Mouse (Mus musculus): ENCODE data around the gene Gins2. TPM values are rescaled to one million over a fixed set of nuclear protein-coding genes. Genes with fewer than 3 reads are reported as not detected.

Gene Gins2
- total and polyA plus RNA-seq, 2 experiments from 2014 or later, result 5.3 to 9.6 TPM

GRCm38 (mm10) chr8:120567731-120568130 is 21.4 kb downstream of the Gins2 start:
- no peak overlapping the region for H3K4me2 ChIP-seq (ENCODE audit: low read depth)
- DNase-seq, result no peak
- H3K9me3 ChIP-seq (ENCODE audit: low read length), result no peaks in the 10 kb centered on the region
- TF ChIP-seq CTCF (IDR thresholded peaks at IDR 0.05; ENCODE audit: low read depth), result no peak
- peaks cover 9% of the 10 kb centered on the region; the same call in 1 of the 2 replicates for H3K4me1 ChIP-seq (ENCODE audit: insufficient read depth)
- WGBS, result 98% methylated on average over 17 of the region's 17 CpGs
- no peaks in the 10 kb centered on the region for H3K27me3 ChIP-seq (ENCODE audit: insufficient read depth, low read length)
- no peak overlapping the region for H3K4me3 ChIP-seq (ENCODE audit: low read depth, low read length)
- no peak for ATAC-seq
- no peak overlapping the region for H3K9ac ChIP-seq
- H3K36me3 ChIP-seq (ENCODE audit: insufficient read depth), result peaks cover 58% of the 10 kb centered on the region
- no peak overlapping the region for H3K27ac ChIP-seq (ENCODE audit: low read depth, low read length)

- H3K4me3 ChIP-seq (ENCODE audit: low read depth, low read length), result no peak overlapping the region
- peaks cover 48% of the 10 kb centered on the region for H3K36me3 ChIP-seq (ENCODE audit: insufficient read depth)
- no peak for DNase-seq
- H3K4me1 ChIP-seq (ENCODE audit: insufficient read depth), result peaks cover 9% of the 10 kb centered on the region; the same call in 1 of the 2 replicates
- H3K9me3 ChIP-seq (ENCODE audit: low read length), result no peaks in the 10 kb centered on the region
- no peaks in the 10 kb centered on the region for H3K27me3 ChIP-seq (ENCODE audit: insufficient read depth, low read length)
- H3K27ac ChIP-seq (ENCODE audit: low read depth, low read length), result no peak overlapping the region
- H3K9ac ChIP-seq, result no peak overlapping the region
- no peak for TF ChIP-seq CTCF (IDR thresholded peaks at IDR 0.05; ENCODE audit: low read depth)
- no peak overlapping the region for H3K4me2 ChIP-seq (ENCODE audit: low read depth)
- WGBS, result 67% methylated on average over 8 of the region's 8 CpGs
- no peak for ATAC-seq
Measured at GRCm38 (mm10) chr8:120566681-120567080, 22.4 kb downstream of the Gins2 start.

- DNase-seq (no peak), ATAC-seq (peak; percentile 5; the same call in 1 of the 2 replicates)
- no peaks in the 10 kb centered on the region for H3K9me3 ChIP-seq (ENCODE audit: low read length)
- H3K9ac ChIP-seq, result no peak overlapping the region
- no peak overlapping the region for H3K4me3 ChIP-seq (ENCODE audit: low read depth, low read length)
- H3K27ac ChIP-seq (ENCODE audit: low read depth, low read length), result no peak overlapping the region
- no peak for TF ChIP-seq CTCF (IDR thresholded peaks at IDR 0.05; ENCODE audit: low read depth)
- H3K4me2 ChIP-seq (ENCODE audit: low read depth), result no peak overlapping the region
- WGBS, result 22% methylated on average over 7 of the region's 7 CpGs
- H3K36me3 ChIP-seq (ENCODE audit: insufficient read depth), result peaks cover 35% of the 10 kb centered on the region
- no peaks in the 10 kb centered on the region for H3K27me3 ChIP-seq (ENCODE audit: insufficient read depth, low read length)
- H3K4me1 ChIP-seq (ENCODE audit: insufficient read depth), result peaks cover 9% of the 10 kb centered on the region; the same call in 1 of the 2 replicates
Measured at GRCm38 (mm10) chr8:120565151-120565711, 23.9 kb downstream of the Gins2 start.

- peaks cover 28% of the 10 kb centered on the region for H3K36me3 ChIP-seq (ENCODE audit: insufficient read depth)
- peak overlapping the region; percentile 22; the same call in 1 of the 2 replicates for H3K27ac ChIP-seq (ENCODE audit: low read depth, low read length)
- ATAC-seq (peak; percentile 78), DNase-seq (peak; percentile 70)
- 0 out of 2 replicates have a peak overlapping the region, but pooled peaks have one; percentile 2 for H3K4me2 ChIP-seq (ENCODE audit: low read depth)
- no peaks in the 10 kb centered on the region for H3K9me3 ChIP-seq (ENCODE audit: low read length)
- peaks cover 19% of the 10 kb centered on the region for H3K4me1 ChIP-seq (ENCODE audit: insufficient read depth)
- H3K27me3 ChIP-seq (ENCODE audit: insufficient read depth, low read length), result no peaks in the 10 kb centered on the region
- WGBS, result 14% methylated on average over 20 of the region's 20 CpGs
- TF ChIP-seq CTCF (IDR thresholded peaks at IDR 0.05; ENCODE audit: low read depth), result peak; percentile 40
- H3K9ac ChIP-seq, result no peak overlapping the region
- no peak overlapping the region for H3K4me3 ChIP-seq (ENCODE audit: low read depth, low read length)
Measured at GRCm38 (mm10) chr8:120563851-120564837, 25.0 kb downstream of the Gins2 start.

- WGBS, result 9% methylated on average over 8 of the region's 8 CpGs
- no peak for DNase-seq
- H3K9ac ChIP-seq, result no peak overlapping the region
- H3K27ac ChIP-seq (ENCODE audit: low read depth, low read length), result peak overlapping the region; percentile 60; the same call in 1 of the 2 replicates
- TF ChIP-seq CTCF (IDR thresholded peaks at IDR 0.05; ENCODE audit: low read depth), result no peak
- no peaks in the 10 kb centered on the region for H3K27me3 ChIP-seq (ENCODE audit: insufficient read depth, low read length)
- no peaks in the 10 kb centered on the region for H3K9me3 ChIP-seq (ENCODE audit: low read length)
- H3K4me1 ChIP-seq (ENCODE audit: insufficient read depth), result peaks cover 20% of the 10 kb centered on the region
- H3K4me2 ChIP-seq (ENCODE audit: low read depth), result no peak overlapping the region
- no peak overlapping the region for H3K4me3 ChIP-seq (ENCODE audit: low read depth, low read length)
- ATAC-seq, result peak; percentile 8; the same call in 1 of the 2 replicates
- H3K36me3 ChIP-seq (ENCODE audit: insufficient read depth), result peaks cover 20% of the 10 kb centered on the region
Measured at GRCm38 (mm10) chr8:120563348-120563724, 25.8 kb downstream of the Gins2 start.

- Histone ChIP-seq H3K27ac (ENCODE audit: low read depth, low read length) (peak overlapping the region; percentile 60; the same call in 1 of the 2 replicates), H3K9ac (no peak overlapping the region), H3K4me3 (ENCODE audit: low read depth, low read length) (no peak overlapping the region), H3K9me3 (ENCODE audit: low read length) (no peaks in the 10 kb centered on the region), H3K4me1 (ENCODE audit: insufficient read depth) (peaks cover 26% of the 10 kb centered on the region), H3K36me3 (ENCODE audit: insufficient read depth) (peaks cover 15% of the 10 kb centered on the region), H3K27me3 (ENCODE audit: insufficient read depth, low read length) (no peaks in the 10 kb centered on the region), H3K4me2 (ENCODE audit: low read depth) (no peak overlapping the region)
- ATAC-seq, result no peak
- no peak for DNase-seq
- 71% methylated on average over 18 of the region's 18 CpGs for WGBS
- TF ChIP-seq CTCF (IDR thresholded peaks at IDR 0.05; ENCODE audit: low read depth), result no peak
Measured at GRCm38 (mm10) chr8:120562680-120563347, 26.3 kb downstream of the Gins2 start.
